Mouse (Mus musculus) ovary, postnatal 36 days (tissue): ENCODE measurements around the gene Grin2c.

ENCODE experiments used
- DNase-seq: peaks from one replicate; pipeline ENCODE4 v3.0.0; 2022; ENCODE audit warnings: low spot score, mixed read lengths

The Grin2c gene

DNA sequence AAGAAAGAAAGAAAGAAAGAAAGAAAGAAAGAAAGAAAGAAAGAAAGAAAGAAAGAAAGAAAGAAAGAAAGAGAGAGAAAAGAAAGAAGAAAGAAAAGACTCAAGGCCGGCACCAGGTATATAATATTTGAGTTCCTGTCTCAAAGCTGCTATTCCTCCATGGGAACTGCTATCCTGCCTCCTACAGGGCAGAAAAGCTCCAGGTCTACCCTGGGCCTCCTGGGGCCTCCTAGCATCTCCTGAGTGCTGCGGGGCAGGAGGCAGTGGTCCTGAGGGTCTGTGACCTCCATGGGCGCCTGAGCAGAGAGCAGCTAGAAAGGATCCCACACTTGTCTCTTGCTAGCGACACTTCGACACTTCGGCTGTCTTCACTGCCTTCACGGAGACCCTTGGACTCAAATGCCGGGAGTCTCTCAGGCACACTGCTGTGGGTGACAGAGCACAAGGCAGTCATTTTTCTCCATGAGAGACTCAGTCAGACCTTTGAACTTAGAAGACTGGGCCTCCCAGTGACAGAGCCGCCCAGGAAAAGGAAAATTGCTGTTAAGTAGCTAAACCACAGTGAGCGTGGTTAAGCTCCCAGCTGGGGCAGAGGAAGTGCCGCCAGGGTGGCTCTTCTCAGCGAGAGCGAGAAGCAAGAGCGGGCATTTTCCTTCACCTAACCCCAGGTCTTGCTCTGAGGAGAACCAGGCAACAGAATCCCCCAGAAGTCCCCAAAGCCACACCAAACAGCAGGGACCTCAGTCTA, 35.7 kb downstream of the Grin2c start:
- DNase-seq: no peak

DNA sequence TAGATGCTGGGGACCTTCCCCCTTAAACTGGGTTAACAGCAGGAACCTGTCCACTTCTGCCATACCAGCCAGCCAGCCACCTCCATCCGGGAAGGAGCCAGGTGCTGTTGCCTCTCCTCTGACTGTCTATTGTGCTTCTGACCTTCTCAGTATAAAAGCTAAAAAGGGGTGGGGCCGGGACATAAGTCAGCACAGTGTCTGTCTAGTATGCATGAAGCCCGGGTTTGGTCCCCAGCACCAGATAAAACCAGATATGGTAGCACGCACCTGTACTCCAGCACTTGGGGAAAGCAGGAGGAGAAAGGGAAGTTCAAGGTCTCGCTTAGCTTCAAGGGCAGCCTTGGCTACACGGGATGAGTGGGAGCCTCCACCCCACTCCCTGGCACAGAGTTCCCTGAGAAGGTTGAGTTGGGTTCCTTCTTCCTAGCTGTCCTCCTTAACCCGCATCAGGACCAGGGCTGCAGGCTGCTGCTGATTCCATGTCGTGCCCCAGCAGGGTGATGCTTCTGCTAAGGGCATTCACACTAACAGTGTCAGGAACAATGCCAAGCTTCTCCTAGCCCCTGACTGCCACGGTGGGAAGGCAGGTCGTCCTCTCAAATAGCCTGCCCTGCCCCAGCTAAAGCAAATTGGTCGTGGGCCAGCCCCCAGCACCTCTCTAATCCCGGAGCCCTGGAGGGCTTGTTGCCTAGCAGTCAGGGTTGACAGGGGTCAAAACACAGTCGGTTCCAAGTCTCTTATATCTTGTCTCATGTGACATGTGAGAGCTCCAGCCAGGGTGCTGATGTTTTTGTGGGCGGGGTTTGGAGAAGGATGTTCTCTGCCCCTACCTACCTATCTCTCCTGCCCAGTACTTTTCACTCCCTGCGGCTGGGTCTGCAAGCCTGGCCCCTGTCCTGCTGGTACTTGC, 37.8 kb downstream of the Grin2c start:
- DNase-seq: no peak

DNA sequence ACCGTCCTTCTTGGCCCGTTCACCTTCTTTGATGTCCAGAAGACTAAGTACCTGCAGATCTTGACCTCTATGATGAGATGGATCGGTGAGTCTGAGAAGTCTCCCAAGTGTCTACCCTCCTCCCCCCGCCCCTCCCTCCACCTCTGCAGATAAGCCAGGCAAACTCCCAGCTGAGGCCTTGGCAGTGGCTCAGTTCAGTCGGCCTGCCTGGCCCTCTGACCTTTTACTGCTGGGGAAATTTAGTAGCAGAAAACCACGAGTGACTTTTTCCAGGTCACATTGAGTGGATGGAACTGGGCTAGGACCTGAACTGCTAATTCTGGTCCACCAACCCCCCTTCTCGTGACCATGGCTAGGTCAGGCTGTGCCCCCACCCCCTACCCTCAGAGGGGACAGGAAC, 38.6 kb downstream of the Grin2c start:
- DNase-seq: no peak

DNA sequence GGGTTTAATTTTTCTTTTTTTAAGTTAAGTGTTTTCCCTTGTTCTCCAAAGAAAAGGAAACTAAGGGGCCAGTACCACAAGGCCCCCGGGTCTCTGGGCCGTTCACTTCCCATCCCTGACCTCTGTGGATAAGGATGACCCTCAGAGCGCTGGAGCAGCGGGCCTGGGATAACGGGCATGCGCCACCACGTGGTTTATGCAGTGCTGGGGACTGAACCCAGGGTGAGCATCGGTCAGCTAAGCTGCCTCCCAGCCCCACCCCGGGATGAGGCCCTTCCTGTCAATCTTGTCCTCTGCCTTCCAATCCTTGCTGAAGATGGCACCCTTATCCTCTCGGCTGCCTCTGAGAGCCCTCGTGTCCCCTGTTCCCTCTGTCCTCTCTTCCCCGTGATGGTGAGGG, 39.4 kb downstream of the Grin2c start:
- DNase-seq: no peak

DNA sequence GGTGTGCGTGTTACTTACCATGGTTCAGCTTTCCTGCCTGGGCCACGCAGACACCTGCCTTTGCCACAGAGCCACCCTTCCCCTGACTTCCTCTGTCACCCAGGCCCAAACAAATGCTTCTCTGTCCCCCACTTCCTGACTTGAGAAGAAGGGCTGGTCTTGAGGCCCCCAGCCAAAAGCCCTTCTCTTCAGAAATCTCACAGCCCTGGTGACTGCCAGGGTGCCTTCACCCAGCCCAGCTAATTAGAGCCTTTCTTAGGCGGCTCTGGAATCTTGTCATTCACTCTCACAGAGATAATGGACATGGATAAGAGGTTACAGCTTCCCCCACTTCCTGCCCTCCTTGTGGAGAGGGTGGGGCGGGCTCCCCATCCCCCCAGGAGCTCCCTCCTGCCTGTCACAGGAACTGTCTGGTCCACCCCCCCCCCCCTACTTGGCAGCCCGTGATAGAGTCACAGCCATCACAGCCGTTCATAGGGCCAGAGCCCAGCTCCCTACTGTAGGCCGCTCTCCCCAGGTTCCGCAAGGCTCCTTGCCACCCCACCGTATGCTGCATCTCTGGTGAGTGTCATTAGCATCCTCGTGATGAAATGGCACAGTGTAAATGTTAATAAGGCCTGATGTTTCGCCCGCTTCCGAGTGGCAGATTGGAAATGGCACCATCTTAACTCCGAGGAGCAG, 40.1 kb downstream of the Grin2c start:
- no peak for DNase-seq

DNA sequence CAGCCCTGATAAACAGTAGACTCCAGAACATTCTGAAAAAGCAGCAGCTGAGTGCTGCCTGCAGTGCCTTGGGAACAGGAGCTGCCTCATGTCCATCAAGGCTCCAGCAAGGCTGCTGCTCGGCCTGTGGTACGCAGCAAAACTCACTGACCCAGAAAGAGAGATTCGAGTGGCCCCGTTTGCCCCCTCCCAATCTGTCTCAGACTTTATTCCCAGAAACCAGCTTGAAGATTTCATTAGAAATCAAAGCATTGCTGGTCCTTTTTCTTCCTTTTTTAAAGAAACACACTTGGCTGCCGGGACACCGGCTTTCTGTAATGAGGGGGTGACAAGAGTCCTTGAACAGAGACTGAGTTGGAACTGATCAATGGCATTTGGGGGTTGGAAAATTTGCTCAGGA, 41.7 kb downstream of the Grin2c start:
- no peak for DNase-seq

DNA sequence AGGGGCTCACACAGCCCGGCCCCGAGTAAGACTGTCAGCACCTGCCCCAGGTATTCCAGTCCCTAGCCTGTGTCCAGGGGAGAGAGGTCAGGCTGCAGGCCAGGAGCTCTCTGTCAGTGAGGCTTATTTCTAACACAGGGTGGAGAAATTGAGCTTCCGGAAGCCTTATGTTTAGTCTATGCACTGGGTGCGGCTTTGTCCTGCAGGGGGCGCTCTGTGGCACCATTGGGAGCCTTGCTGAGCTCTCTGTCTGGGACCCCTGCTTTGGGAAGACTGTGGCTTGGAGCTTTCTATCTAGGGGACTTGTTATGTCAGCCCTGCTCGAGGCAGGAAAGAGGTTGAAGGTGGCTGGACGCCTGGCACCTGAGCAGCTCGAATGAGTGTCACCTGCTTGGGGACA, 42.2 kb downstream of the Grin2c start:
- peak; percentile 63 for DNase-seq

DNA sequence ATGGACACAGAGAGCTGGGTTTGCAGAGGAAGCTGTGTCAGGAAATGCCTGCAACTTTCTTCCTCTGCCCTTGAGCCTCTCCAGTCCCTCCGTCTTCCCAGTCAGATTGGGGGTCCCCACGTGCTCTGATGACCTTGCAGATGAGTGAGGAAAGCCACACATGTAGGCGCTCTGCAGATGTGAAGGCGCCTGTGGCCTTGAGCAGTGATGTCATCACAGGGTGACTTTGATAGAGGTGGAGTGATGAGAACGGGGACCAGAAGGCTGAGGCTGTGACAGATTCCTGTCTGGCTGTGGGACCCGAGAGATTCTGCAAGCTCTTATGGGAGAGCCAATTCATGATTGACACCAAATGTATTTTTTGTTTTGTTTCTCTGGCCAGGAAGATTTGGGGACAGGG, 43.2 kb downstream of the Grin2c start:
- DNase-seq: no peak

DNA sequence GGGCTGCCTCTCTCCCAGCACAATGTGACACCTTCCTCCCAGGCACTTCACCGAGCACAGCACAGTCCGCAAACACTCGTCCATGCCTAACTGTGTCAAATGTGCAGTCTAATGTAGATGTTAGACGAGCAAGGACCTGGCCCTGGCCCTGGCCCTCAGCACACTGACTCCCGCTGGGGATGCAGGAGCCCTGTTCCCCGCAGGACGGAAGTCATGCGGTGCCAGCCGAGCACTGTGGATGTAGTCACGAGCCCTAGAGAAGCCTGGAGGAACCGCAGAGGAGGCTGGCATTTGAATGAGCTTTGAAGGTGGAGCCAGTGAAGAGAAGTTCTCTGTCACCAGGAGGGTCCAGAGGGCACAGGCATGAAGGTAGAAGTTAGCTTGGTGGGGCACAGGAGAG, 43.6 kb downstream of the Grin2c start:
- DNase-seq: no peak

DNA sequence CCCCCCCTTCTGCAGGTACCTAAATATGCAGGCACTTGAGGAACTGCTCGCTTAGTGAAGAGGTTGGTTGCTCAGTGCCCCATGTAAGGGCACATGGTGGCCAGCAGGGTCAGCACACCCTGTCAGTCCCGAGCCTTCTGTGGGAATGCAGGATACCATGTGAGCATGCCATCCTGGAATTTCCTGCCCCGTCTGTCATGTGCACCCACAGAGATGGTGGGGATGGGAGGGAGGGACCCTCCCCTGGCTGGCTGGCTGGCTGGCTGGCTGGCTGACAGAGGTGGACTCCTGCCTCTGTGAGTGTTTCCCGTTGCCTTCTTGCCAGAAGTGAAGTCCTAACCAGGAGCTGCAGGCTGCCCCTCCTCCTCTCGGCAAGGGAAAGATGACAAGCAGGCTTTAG, 44.5 kb downstream of the Grin2c start:
- DNase-seq: no peak

DNA sequence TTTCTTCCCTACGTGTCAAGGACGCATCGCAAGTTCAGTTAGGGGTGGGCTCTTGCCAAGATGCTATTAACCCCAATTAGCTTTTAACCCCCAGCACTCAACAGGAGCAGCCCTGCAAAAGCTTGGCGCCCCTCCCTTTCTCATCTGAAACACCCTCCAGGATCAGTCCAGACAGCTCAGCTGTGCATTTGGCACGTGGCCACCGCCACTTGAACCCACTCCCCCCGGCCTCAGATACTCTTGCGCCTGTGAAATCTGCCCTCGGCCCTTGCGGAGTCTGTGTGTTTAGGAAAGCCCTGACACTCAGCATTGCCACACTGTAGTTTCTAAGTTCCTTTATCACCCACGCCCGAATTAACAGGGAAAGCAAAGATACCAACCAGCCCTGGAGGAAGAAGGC, 45.0 kb downstream of the Grin2c start:
- no peak for DNase-seq

DNA sequence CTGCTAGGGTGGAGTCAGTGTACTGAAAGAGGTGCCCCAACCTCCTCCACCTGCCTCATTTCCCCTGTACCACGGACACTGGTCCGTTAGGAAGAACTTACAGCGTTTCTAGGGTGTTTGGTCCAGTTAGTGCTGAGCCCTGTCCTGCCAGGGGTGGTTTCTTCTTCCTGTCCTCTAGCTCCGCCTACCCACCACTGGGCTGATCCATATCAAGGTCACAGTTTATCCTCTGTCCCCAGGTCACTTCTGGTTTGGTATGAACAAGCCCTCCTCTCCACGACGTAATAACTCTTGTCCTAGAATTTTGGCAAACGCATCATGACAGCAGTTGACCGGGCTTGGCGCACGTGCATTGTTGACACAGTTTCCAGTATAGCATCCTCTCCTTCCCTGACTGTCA, 47.4 kb downstream of the Grin2c start:
- no peak for DNase-seq

DNA sequence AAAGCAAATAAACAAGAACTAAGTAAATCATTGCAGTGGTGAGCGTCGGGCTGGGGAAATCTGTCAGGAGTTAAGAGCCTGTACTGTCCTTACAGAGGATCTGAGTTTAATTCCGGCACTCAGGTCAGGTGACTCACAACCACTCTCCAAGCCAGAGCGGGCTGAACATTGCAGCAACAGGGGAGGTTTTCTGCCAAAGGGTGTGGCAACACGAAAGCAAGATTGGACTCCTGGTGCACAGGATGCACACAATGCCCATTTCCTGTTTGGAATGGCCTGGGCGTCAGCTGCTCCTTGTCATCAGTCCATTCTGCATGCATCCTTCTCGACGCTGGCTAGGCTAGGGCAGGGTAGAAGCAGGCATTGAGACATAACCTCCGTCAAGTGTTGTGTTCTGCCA, 47.8 kb downstream of the Grin2c start:
- no peak for DNase-seq

DNA sequence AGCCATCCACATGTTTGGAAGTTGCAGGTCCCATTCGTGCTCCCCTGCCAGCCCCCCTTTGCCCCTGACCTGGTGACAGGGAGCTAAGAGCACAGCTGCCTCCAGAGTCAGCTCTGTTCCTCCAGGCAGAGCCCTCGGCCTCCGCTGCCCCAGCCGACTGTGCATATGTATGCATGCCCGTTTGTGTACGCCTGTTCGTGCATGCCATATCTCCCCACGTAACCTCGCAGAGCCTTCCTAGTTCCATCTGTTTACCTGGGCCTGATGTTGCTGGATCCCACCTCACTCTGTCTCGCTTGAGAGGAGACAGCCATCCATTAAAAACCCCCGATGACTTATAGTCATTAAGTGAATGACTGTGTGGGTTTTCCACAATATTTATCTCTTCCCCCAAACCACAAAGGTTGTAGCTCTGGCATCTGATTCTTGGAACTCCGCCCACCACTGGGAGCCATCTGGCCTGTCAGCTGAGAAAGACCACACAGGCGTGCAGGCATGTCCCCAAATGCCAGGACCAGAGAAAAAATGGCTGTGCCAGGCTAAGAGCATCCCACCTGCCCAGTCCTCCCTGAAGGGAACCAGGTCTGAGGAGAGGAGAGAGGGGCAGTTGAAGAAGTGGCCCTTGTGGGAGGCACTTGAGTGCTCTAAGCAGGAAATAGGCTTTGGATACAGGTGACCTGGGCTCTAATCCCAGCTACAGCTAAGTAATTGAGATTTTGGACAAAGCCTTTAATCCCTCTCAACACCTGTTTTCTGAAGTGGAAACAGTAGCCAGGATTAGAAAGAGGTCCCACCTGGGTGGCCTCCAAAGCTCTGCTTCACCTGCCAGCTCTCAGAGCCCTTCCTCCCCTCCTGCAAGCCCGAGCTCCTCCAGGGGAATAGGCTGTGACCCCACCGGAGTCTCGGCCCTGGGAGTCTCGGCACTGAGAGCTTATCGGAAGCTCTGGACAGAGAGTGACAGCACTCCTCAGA, 49.3 kb downstream of the Grin2c start:
- no peak for DNase-seq

DNA sequence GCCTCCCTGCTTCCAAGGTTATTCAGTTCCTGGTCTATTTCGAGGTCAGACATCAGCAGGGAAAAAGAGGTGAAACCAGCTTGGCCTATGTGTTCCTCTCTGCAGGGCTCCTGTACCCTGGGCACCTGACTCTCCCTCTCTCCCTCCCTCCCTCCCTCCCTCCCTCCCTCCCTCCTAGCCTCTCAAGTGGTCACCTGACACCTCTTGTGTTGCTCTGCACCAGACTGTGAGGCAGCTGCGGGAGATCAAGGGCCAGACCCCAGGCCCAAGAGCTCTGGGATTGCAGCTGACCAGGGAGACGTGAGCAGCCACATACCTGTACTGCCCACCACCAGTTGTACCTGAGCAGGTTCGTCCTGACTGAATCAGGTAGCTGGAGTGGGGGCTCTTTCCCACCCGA, 51.9 kb downstream of the Grin2c start:
- no peak for DNase-seq

DNA sequence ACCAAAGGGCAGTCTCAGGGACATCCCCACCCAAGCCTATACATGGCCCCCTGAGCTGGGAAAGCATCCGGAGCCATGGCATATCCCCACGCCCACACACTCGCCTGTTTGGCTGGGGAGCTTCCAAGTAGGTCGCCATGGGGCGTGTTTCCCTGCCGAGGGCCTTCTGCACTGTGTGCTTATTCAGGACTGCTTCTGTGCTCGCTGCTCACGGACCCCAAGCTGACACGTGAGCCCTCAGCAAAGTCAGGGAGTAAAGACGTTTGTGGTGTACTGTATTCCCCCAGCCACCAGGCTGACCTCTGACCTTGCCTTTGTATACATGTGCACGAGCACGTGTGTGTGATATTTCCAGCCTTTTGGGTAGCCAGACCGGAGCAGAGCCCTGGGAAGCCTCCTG, 54.9 kb downstream of the Grin2c start:
- no peak for DNase-seq

DNA sequence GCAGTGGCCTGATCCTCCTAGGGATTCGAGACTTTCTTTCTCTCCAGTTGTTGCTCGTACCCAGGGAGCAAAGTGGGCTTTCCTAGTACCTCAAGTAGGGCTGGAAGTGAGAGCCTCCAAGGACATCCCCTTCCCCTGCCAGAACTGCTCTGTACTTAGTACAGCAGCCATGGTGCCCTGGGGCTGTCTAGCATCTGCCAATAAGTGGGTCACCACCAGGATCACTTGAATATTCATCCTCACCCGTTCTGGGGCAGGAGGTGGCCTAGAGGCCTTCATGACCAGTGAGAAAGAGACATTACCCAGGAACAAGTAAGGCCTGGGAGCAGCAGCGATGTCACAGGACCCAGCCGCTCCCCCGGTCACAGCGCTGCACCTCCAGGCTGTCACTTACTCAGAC, 57.1 kb downstream of the Grin2c start:
- no peak for DNase-seq

DNA sequence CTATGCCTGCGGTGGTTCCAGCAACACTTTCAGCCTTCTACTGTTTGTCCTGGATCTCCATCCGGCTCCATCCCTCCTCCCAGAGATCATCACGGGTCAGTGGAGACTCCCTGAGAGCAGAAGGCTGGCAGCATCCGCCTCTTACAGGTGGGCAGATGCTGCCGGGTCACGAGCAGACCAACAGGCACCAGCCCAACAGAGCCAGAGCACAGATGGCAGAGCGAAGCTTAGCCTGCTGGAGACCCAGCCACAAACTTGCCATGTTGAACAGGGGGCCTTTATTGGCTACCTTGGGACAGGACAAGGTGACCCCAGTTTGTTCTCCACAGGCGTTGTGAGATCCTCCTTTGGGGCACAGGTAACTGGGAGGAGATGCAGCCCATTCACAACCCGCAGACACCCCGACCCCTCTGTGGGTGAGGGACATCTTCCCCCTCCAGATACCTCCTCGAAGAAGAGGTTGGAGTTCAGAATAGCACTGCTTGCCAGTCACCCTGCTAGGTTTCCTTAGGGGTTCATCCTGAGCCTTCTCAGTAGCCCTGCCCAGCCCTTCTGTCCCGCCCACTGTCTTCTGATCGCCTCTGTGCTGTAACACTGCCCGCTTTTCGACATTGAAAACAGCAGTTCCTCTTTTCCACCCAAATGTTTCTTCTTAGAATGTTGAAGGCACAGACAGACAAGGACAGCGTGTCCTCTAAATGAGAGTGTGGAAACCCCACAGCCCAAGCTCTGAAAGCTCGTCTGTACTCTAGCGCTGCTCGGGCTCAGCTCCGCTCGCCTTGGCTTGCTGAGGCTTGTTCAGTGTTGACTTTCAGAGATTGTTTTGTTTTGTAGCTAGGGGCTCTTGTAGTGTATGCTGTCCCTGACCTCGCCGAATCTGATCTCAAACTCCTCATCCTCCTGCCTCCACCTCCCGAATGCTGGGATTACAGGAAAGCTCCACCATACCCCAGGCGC, 58.0 kb downstream of the Grin2c start:
- no peak for DNase-seq

DNA sequence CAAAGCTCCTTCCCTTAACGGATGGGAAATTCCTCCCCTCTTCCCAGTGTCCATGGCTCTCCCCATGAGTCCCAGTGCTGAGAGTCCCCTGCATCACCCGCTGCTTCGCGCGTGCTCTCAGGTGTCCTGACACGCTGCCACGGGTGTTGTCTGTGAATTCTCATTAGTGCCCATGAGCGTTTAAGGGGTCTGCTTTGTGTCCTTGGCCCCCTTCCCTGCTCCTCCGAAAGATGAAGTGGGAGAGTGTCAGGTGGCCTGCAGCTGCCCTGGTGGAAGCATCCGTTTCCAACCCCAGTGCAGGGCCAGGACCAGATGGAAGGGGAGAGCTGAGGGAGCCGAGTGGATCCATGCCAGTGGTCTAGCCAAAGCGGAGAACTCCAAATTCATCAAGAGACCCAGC, 58.9 kb downstream of the Grin2c start:
- DNase-seq: no peak

DNA sequence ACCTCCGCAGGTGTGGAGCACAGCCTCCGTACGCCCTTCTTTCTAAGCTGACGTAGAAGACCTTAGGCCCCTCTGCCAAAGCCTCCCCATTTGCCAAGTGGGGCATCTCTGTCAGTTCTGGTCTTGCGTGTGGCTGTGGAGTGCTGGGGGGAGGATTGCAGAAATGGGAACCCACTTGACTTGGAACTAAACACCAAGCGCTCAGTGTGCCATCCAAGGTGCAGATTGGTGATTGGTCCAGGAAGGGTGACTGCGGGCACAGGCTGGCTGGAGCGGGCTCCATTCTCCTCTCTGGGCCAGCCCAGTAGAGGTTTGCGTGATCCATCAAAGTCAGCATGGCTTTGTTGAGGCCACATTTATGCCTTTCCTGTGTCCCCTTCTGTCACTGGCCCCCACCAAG, 64.3 kb downstream of the Grin2c start:
- no peak for DNase-seq

DNA sequence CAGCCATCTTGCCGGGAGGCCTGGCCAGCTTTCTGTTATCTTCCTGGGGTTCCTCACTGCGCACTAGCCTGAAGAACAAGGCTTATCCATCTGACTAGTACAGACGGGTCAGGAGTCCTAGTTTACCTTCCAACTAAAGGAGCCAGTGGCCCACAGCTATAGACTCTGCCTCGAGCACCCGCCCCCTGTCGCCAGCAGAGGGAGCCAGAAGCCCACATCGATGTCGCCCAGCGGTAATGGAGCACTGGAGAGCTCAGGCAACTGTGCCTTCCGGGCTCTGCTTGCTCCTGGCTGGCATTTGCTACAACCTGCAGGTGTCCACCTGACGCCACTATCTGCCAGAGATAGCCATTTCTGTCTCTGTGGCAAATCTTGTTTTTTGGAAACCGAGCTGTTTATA, 64.7 kb downstream of the Grin2c start:
- peak; percentile 80 for DNase-seq
